Mouse (Mus musculus) forelimb bud, embryonic 11.5 days (tissue): ENCODE data around the gene Fam43b.
"Not testable (repeated sequence)": the region's sequence is repeated elsewhere in the genome, so short reads cannot be mapped to it uniquely, and the experiment has no call there.

Experiments
- DNase-seq: peaks from one replicate; pipeline ENCODE4 v3.0.0-alpha.2; 2012; ENCODE audit warnings: low read depth, low spot score

The Fam43b gene

GRCm38 (mm10) chr4:138395971-138396645 is at the start of gene Fam43b:
Fam43b (minus strand) TSS chr4:138396528.
- no peak for DNase-seq

DNA sequence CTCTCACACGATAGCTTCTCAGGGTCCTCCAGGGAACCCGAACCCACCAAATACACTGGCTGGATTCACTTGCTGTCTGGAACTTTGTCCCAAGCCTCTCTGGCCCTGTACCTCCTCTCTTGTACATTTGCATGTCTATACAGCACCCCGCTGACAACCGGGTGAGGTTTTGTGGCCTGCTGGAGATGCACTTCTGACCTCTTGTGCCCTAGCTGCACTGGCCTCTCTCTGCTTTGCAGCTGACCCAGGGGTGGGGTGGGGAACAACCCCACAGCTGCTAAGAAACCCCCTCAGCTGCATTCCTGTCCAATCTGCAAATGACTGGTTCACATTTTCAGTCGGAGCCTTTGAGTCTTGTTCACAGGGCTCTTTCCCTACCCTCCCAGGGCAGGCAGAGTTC is 48.6 kb upstream of the Fam43b start:
- DNase-seq: no peak

GRCm38 (mm10) chr4:138440062-138440461 is 43.7 kb upstream of the Fam43b start:
- no peak for DNase-seq

GRCm38 (mm10) chr4:138434347-138435316 is 38.3 kb upstream of the Fam43b start, which contains the start of gene Mul1:
Mul1 (plus strand) TSS chr4:138434671.
- peak; percentile 95 for DNase-seq

- DNase-seq: peak; percentile 37
Observed at GRCm38 (mm10) chr4:138431340-138431739, 35.0 kb upstream of the Fam43b start.

DNA sequence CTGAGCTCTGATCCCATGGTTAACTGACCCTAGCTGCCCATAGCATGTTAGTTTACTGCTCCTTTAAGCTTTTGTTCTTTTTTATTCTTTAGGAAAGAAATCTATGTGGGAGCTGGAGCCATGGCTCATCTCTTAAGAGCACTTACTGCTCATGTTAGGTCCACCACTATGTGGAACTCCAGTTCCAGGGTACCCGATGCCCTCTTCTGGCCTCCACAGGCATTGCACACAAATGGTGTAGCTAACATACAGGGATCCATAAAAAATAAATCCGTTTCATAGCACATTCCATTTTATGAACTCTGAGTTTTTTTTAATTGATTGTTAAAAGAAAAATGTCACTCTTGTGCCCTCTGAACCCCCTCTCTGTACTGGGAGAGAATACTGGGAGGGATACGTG is 33.5 kb upstream of the Fam43b start:
- DNase-seq: peak; percentile 36

- DNase-seq: peak; percentile 69
Observed at GRCm38 (mm10) chr4:138426778-138427705, 30.7 kb upstream of the Fam43b start.

DNA sequence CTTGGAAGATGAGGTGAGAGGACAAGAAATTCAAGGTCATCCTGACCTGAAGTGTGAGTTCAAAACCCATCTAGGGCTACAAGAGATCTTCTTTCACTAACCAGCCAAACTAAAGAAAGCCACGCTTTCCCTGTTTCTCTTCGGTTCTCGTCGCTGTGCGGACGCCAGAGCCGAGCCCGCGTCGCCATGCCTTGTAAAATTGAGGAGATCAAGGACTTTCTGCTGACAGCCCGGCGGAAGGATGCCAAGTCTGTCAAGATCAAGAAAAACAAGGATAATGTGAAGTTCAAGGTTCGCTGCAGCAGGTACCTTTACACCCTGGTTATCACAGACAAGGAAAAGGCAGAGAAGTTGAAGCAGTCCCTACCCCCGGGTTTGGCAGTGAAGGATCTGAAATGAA is 29.3 kb upstream of the Fam43b start:
- not testable (repeated sequence) for DNase-seq

- DNase-seq: no peak
Observed at GRCm38 (mm10) chr4:138425028-138425427, 28.7 kb upstream of the Fam43b start.

DNA sequence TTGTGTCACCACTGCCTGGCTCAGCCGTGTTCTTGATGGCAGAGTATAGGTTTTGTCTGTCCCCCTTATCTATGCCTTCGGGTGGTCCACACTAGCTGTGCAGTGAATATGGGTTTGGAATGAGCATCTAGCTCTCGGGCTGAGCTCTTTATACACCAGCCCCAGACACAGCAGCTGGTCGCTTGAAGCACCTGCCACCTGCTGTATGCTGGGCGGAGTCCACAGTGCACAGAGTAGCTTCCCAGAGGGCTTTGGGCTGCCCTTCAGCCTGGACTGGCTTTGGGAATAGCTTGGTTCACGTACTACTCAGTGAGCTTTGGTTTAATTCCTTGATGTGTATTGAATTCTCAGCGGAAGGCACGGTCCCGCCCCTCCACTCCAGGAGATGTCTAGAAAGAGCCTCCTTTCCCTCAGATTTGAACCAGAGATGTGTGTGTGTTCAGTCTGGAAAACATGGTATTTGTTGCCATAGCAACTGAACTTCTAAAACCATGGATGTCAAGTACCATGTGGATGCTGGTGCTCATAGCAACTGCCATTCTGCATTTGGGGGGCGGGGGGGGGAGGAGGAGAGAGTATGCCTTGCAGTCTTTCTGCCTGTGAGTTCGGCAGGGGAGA is 22.1 kb upstream of the Fam43b start:
- no peak for DNase-seq

DNA sequence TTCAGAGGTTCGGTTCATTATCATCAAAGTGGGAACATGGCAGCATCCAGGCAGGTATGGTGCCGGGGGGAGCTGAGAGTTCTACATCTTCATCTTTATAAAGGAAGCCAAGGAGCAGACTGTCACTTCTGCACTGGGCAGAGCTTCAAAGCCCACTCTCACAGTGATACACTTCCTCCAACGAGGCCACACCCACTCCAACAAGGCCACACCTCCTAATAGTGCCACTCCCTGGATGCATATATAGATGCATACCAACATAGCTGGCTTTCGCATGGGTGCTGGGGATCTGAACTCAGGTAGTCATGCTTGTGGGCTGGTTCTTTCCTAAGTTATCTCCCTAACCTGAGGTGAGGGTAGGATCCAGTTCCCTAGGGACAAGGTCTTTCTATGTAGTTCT is 21.6 kb upstream of the Fam43b start:
- DNase-seq: no peak

DNA sequence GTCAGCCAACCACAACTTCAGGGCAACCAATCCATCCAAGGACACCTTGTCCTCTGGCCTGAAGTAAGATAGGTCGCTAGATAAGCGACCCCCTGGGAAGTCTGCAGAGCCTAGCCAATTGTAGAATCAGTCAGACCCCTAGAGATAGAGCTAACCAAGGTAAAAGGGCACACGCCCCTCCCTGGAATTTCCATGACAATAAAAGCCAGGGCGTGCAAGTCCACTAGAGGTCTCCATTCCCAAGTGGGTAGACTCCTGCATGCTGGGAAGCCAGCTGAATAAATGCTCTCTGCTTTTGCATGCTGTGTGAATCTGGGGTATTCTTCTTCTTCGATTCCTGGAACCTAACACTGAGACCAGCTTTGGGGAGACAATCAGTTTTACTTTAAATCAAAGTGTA is 20.1 kb upstream of the Fam43b start:
- no peak for DNase-seq

DNA sequence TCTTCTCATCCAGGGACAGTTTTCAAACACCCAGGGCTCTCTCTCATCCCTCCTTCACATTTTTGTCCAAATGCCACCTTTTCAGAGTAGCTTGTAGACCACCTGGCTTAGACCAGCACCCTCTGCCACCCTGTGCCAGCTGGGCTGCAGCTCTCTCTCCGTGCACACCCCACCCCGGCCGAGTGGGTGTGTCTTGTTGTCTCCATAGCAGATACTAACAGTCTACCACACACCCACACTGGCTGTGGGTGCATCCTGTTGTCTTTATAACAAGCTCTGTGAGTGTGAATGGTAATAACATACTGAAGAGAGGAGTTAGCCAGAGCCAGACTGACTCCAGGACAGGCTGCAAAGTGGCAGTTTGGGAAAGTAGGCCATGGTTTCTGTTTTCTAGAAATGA is 19.7 kb upstream of the Fam43b start:
- DNase-seq: no peak

GRCm38 (mm10) chr4:138414725-138415124 is 18.4 kb upstream of the Fam43b start:
- no peak for DNase-seq

GRCm38 (mm10) chr4:138411504-138412121 is 15.3 kb upstream of the Fam43b start:
- DNase-seq: no peak

- no peak for DNase-seq
Observed at GRCm38 (mm10) chr4:138411011-138411410, 14.7 kb upstream of the Fam43b start.

GRCm38 (mm10) chr4:138407479-138408194 is 11.3 kb upstream of the Fam43b start:
- no peak for DNase-seq

- DNase-seq: no peak
Observed at GRCm38 (mm10) chr4:138404806-138405205, 8.5 kb upstream of the Fam43b start.

DNA sequence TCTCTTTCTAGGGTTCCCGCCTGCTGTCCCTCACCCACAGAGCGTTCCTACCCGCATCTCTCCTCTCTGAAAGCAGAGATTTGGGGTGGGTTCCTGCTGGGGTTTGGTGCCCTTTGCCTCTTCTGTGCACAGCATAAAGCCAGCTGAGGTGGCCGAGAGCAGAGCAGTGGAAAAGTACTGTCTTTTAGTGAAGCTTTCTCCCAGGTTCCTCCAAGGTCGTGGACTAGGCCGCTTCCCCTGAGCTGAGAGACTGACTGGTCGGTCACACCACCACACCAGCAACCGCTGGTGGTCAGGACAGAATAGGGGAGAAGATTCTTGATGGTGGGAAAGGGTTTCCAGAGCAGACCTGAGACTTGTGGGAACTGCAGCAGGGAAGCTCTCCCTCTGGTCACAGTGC is 383 bp upstream of the Fam43b start:
- DNase-seq: no peak
